Mouse (Mus musculus): ENCODE data around the gene Kcnk4. TPM values are rescaled to one million over a fixed set of nuclear protein-coding genes. Genes with fewer than 3 reads are reported as not detected.
"Not testable (repeated sequence)": the region's sequence is repeated elsewhere in the genome, so short reads cannot be mapped to it uniquely, and the experiment has no call there.

The Kcnk4 gene
- total and polyA plus RNA-seq, 2 experiments, result 0.05 TPM; not detected in 1

DNA sequence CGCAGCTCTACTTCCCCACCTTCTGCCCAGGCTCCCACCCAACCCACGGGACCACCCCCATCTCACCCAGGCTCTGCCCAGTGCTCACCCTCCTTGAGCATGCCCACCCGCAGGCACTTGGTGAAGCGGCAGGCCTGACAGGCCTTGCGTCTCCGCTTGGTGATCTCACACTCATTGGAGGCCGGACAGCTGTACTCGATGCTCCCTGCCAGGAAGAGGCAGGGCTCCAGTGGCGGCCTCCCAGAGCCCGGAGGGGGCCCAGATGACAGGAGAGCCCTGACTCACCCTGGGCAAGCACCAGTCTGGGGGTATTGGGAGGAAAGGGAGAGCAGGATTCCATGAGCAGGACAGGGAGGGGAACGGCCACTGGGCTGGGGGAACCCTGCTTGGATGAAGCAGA, 20.3 kb downstream of the Kcnk4 start:
- DNase-seq (ENCODE audit: extremely low read depth, low read depth, low spot score), result no peak
- H3K27ac ChIP-seq (replicated peaks; ENCODE audit: insufficient read depth, low read depth, low read length), result no peak overlapping the region

DNA sequence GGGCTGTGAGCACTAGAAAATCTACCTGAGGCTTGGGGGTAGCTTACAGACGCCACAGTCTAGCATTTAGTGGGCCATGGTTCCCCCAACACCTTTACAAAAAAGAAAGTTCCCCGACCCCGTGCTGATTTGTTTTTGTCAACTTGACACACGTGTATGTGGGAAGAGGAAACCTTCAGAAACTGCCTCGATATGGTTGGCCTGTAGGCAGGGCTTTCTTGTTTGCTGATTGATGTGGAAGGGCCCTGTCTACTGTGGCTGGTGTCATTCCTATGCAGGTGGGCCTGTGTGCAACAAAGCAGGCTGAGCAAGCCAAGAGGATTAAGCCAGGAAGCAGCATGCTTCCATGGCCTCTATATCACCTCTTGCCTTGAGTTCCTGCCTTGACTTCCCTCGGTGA, 21.3 kb downstream of the Kcnk4 start:
- TF ChIP-seq CTCF (IDR thresholded peaks at IDR 0.05; ENCODE audit: low read depth, low read length), result no peak
- 80% methylated on average over 6 of the region's 6 CpGs for WGBS
- peaks cover 9% of the 10 kb centered on the region; the same call in 1 of the 2 replicates for H3K36me3 ChIP-seq (ENCODE audit: control insufficient read depth, insufficient read depth, low read length)
- H3K27ac ChIP-seq (replicated peaks; ENCODE audit: insufficient read depth, low read depth, low read length), result no peak overlapping the region
- no peak overlapping the region for H3K4me3 ChIP-seq (ENCODE audit: insufficient read depth, low read depth, low read length)
- H3K4me1 ChIP-seq (ENCODE audit: control insufficient read depth, insufficient read depth, low read length), result peaks cover 10% of the 10 kb centered on the region
- no peaks in the 10 kb centered on the region for H3K27me3 ChIP-seq (ENCODE audit: control insufficient read depth, insufficient read depth, low read length)
- no peak for DNase-seq (ENCODE audit: extremely low read depth, low read depth, low spot score)
- H3K9ac ChIP-seq (ENCODE audit: low read depth, low read length), result no peak overlapping the region
- peaks cover 14% of the 10 kb centered on the region; the same call in 1 of the 2 replicates for H3K79me2 ChIP-seq (ENCODE audit: control insufficient read depth, insufficient read depth, low read length)

More for the DNA sequence above, 20.3 kb downstream of the Kcnk4 start:
- Histone ChIP-seq H3K79me2 (ENCODE audit: control insufficient read depth, insufficient read depth, low read length) (peaks cover 14% of the 10 kb centered on the region; the same call in 1 of the 2 replicates), H3K36me3 (ENCODE audit: control insufficient read depth, insufficient read depth, low read length) (peaks cover 9% of the 10 kb centered on the region; the same call in 1 of the 2 replicates), H3K4me1 (ENCODE audit: control insufficient read depth, insufficient read depth, low read length) (peaks cover 16% of the 10 kb centered on the region), H3K4me3 (ENCODE audit: insufficient read depth, low read depth, low read length) (no peak overlapping the region), H3K9ac (ENCODE audit: low read depth, low read length) (no peak overlapping the region), H3K27me3 (ENCODE audit: control insufficient read depth, insufficient read depth, low read length) (no peaks in the 10 kb centered on the region)
- TF ChIP-seq POLR2A (IDR thresholded peaks at IDR 0.05; ENCODE audit: extremely low read depth, insufficient read depth, low read length) (no peak), CTCF (IDR thresholded peaks at IDR 0.05; ENCODE audit: low read depth, low read length) (no peak)
- WGBS, result 97% methylated on average over 11 of the region's 11 CpGs

DNA sequence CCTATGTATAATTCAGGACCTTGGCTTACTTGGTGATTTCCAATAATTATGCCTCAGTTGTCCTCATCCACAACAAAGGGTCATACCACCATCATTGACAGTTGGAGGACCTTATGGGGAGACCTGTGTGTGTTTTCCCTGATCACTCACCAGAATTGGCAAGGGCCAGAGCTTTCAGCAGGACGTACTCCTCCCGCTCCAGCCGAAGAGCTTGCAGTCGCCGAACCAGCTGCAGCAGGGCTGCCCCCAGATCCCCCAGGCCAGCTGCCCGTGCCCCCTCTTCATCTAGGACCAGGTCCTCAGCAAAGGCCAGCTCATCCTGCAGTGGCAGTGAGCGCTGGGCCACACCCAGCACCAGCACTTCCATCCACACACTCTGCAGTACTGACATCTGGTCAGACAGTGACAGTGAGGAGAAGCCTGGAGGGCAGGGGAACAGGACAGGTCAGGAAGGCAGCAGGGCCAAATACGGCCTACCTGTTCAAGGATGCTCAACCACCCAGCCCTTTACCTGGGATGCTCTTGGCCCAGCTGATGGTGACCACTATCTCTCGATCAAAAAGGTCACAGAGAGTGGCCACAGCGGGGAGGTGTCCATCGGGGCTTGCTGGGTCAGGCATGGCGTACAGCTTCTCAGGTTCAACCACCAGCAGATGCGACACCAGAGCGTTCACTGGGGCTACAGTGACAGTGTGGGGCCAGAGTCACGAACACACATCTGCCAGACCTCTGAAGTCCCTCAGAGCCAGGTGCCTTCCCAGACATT, 21.9 kb downstream of the Kcnk4 start:
- no peak for DNase-seq (ENCODE audit: extremely low read depth, low read depth, low spot score)

GRCm38 (mm10) chr19:6911101-6912074, 22.9 kb downstream of the Kcnk4 start:
- no peak overlapping the region for H3K9ac ChIP-seq (ENCODE audit: low read depth, low read length)
- DNase-seq (ENCODE audit: extremely low read depth, low read depth, low spot score), result no peak
- TF ChIP-seq CTCF (IDR thresholded peaks at IDR 0.05; ENCODE audit: low read depth, low read length) (no peak), POLR2A (IDR thresholded peaks at IDR 0.05; ENCODE audit: extremely low read depth, insufficient read depth, low read length) (no peak)
- peaks cover 12% of the 10 kb centered on the region for H3K4me1 ChIP-seq (ENCODE audit: control insufficient read depth, insufficient read depth, low read length)
- peaks cover 11% of the 10 kb centered on the region; the same call in 1 of the 2 replicates for H3K79me2 ChIP-seq (ENCODE audit: control insufficient read depth, insufficient read depth, low read length)
- H3K36me3 ChIP-seq (ENCODE audit: control insufficient read depth, insufficient read depth, low read length), result peaks cover 16% of the 10 kb centered on the region; the same call in 1 of the 2 replicates
- 85% methylated on average over 19 of the region's 19 CpGs for WGBS
- no peak overlapping the region for H3K27ac ChIP-seq (replicated peaks; ENCODE audit: insufficient read depth, low read depth, low read length)
- no peak overlapping the region for H3K4me3 ChIP-seq (ENCODE audit: insufficient read depth, low read depth, low read length)
- H3K27me3 ChIP-seq (ENCODE audit: control insufficient read depth, insufficient read depth, low read length), result no peaks in the 10 kb centered on the region

More for the DNA sequence above, 21.9 kb downstream of the Kcnk4 start:
- H3K4me1 ChIP-seq (ENCODE audit: control insufficient read depth, insufficient read depth, low read length), result peaks cover 13% of the 10 kb centered on the region
- H3K27me3 ChIP-seq (ENCODE audit: control insufficient read depth, insufficient read depth, low read length), result no peaks in the 10 kb centered on the region
- no peak overlapping the region for H3K9ac ChIP-seq (ENCODE audit: low read depth, low read length)
- TF ChIP-seq CTCF (IDR thresholded peaks at IDR 0.05; ENCODE audit: low read depth, low read length) (no peak), POLR2A (IDR thresholded peaks at IDR 0.05; ENCODE audit: extremely low read depth, insufficient read depth, low read length) (no peak)
- no peak overlapping the region for H3K27ac ChIP-seq (replicated peaks; ENCODE audit: insufficient read depth, low read depth, low read length)
- peaks cover 9% of the 10 kb centered on the region; the same call in 1 of the 2 replicates for H3K36me3 ChIP-seq (ENCODE audit: control insufficient read depth, insufficient read depth, low read length)
- H3K79me2 ChIP-seq (ENCODE audit: control insufficient read depth, insufficient read depth, low read length), result peaks cover 14% of the 10 kb centered on the region; the same call in 1 of the 2 replicates
- 90% methylated on average over 15 of the region's 15 CpGs for WGBS
- no peak overlapping the region for H3K4me3 ChIP-seq (ENCODE audit: insufficient read depth, low read depth, low read length)

DNA sequence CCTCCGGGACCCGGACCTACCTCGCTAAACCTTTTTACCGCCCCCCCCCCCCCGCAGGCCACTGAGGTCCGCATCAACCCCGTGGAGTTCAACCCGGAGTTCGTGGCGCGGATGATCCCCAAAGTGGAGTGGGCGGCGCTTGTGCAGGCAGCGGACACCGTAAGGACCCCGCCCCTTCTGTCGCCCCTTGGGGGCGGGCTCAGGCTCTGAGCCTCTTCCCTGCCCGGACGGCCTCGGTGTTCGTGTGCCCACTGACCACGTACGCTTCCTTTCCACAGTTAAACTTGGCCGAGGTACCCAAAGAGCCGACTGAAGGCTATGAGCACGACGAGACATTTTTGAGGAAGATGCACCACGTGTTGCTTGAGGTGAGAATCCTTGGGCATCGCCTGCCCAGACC, 24.0 kb downstream of the Kcnk4 start:
- Histone ChIP-seq H3K4me3 (ENCODE audit: insufficient read depth, low read depth, low read length) (peak overlapping the region; percentile 86), H3K27ac (replicated peaks; ENCODE audit: insufficient read depth, low read depth, low read length) (peak overlapping the region; percentile 96), H3K9ac (ENCODE audit: low read depth, low read length) (peak overlapping the region; percentile 76), H3K4me1 (ENCODE audit: control insufficient read depth, insufficient read depth, low read length) (peaks cover 17% of the 10 kb centered on the region), H3K36me3 (ENCODE audit: control insufficient read depth, insufficient read depth, low read length) (peaks cover 17% of the 10 kb centered on the region; the same call in 1 of the 2 replicates)
- H3K79me2 ChIP-seq (ENCODE audit: control insufficient read depth, insufficient read depth, low read length); H3K27me3 ChIP-seq (ENCODE audit: control insufficient read depth, insufficient read depth, low read length): not testable (repeated sequence)
- peak; percentile 36 for DNase-seq (ENCODE audit: extremely low read depth, low read depth, low spot score)
- WGBS, result under 1% methylated on average over 30 of the region's 30 CpGs
